Mouse (Mus musculus) left cerebral cortex, adult 11 months (tissue): ENCODE measurements around the gene Atp5g1.

Source experiments
- DNase-seq: peaks from one replicate; pipeline ENCODE4 v3.0.0; 2022; ENCODE audit warnings: low spot score

Gene Atp5g1

GRCm38 (mm10) chr11:96071013-96071412 lies 4.5 kb downstream of the Atp5g1 start:
- no peak for DNase-seq

- DNase-seq: no peak
Measured at GRCm38 (mm10) chr11:96070353-96070752, 5.1 kb downstream of the Atp5g1 start.

- no peak for DNase-seq
Measured at GRCm38 (mm10) chr11:96068231-96068630, 7.2 kb downstream of the Atp5g1 start.

GRCm38 (mm10) chr11:96065215-96065911 lies 10.1 kb downstream of the Atp5g1 start, which contains the start of gene Ube2z:
Ube2z (minus strand) TSS chr11:96065388.
- peak; percentile 93 for DNase-seq

GRCm38 (mm10) chr11:96064521-96065214 lies 10.8 kb downstream of the Atp5g1 start:
- DNase-seq: no peak

GRCm38 (mm10) chr11:96058309-96058708 lies 17.2 kb downstream of the Atp5g1 start:
- DNase-seq: no peak

GRCm38 (mm10) chr11:96050854-96051253 lies 24.6 kb downstream of the Atp5g1 start:
- DNase-seq: no peak

GRCm38 (mm10) chr11:96049939-96050338 lies 25.5 kb downstream of the Atp5g1 start:
- no peak for DNase-seq

GRCm38 (mm10) chr11:96047469-96048373 lies 27.7 kb downstream of the Atp5g1 start:
- no peak for DNase-seq

- no peak for DNase-seq
Measured at GRCm38 (mm10) chr11:96046793-96047192, 28.7 kb downstream of the Atp5g1 start.

GRCm38 (mm10) chr11:96046028-96046427 lies 29.4 kb downstream of the Atp5g1 start:
- no peak for DNase-seq

- no peak for DNase-seq
Measured at GRCm38 (mm10) chr11:96044803-96045567, 30.5 kb downstream of the Atp5g1 start.

- DNase-seq: no peak
Measured at GRCm38 (mm10) chr11:96038560-96038959, 36.9 kb downstream of the Atp5g1 start.

GRCm38 (mm10) chr11:96037499-96037898 lies 38.0 kb downstream of the Atp5g1 start:
- no peak for DNase-seq

- DNase-seq: no peak
Measured at GRCm38 (mm10) chr11:96035133-96035532, 40.3 kb downstream of the Atp5g1 start.

- peak; percentile 91 for DNase-seq
Measured at GRCm38 (mm10) chr11:96034596-96035052, 40.8 kb downstream of the Atp5g1 start, which contains the start of gene Snf8. Snf8 (plus strand) TSS chr11:96034885.

GRCm38 (mm10) chr11:96034116-96034515 lies 41.4 kb downstream of the Atp5g1 start:
- DNase-seq: no peak

GRCm38 (mm10) chr11:96033264-96033663 lies 42.2 kb downstream of the Atp5g1 start:
- no peak for DNase-seq

- DNase-seq: no peak
Measured at GRCm38 (mm10) chr11:96031701-96032100, 43.8 kb downstream of the Atp5g1 start.

GRCm38 (mm10) chr11:96030571-96030970 lies 44.9 kb downstream of the Atp5g1 start:
- DNase-seq: no peak

- DNase-seq: no peak
Measured at GRCm38 (mm10) chr11:96028130-96028529, 47.3 kb downstream of the Atp5g1 start.
